Mouse (Mus musculus) ES-E14 (cell line): ENCODE measurements around the gene Mid1ip1. TPM values are rescaled to one million over a fixed set of nuclear protein-coding genes. Genes with fewer than 3 reads are reported as not detected.

ENCODE experiments used
- DNase-seq: peaks from one replicate; pipeline ENCODE4 v3.0.0-alpha.2; 2013; ENCODE audit warnings: low read depth, low spot score
- H3K27ac ChIP-seq: 2 replicates; pipeline ENCODE4 v1.5.1; 2012; ENCODE audit warnings: low read depth, mild to moderate bottlenecking, low read length, moderate library complexity, mixed read lengths; ENCODE audit not compliant: poor library complexity, insufficient read depth, severe bottlenecking
- H3K36me3 ChIP-seq: 2 replicates; pipeline ENCODE4 v1.6.1; 2012; ENCODE audit warnings: mild to moderate bottlenecking, low read length, moderate library complexity, mixed read lengths; ENCODE audit not compliant: control insufficient read depth, poor library complexity, insufficient read depth, severe bottlenecking
- H3K4me1 ChIP-seq, 2 experiments: fragments of 150-350 bp in 1 of 2; sonication (generic) in 1 of 2; 2 replicates each; pipeline ENCODE4 v1.6.1; 2012; ENCODE audit warnings: low read length in 2 of 2, mild to moderate bottlenecking in 1 of 2, mixed read lengths in 1 of 2; ENCODE audit not compliant: control insufficient read depth in 2 of 2, insufficient read depth in 2 of 2, poor library complexity in 1 of 2
- H3K4me3 ChIP-seq, 2 experiments: fragments of 150-350 bp in 1 of 2; sonication (generic) in 1 of 2; 2 replicates each; pipeline ENCODE4 v1.5.1; 2012; ENCODE audit warnings: low read length in 2 of 2, low read depth in 1 of 2, mild to moderate bottlenecking in 1 of 2, mixed read lengths in 1 of 2; ENCODE audit not compliant: insufficient read depth in 1 of 2, poor library complexity in 1 of 2, severe bottlenecking in 1 of 2
- H3K9ac ChIP-seq: 2 replicates; pipeline ENCODE4 v1.6.1; 2012; ENCODE audit warnings: low read depth, mild to moderate bottlenecking, low read length, mixed read lengths; ENCODE audit not compliant: poor library complexity, insufficient read depth, severe bottlenecking
- H3K9me3 ChIP-seq: fragments of 150-350 bp; sonication (generic); 2 replicates; pipeline ENCODE4 v1.6.1; 2012; ENCODE audit warnings: low read depth, mild to moderate bottlenecking, low read length; ENCODE audit not compliant: control insufficient read depth, insufficient read depth
- CHD2 ChIP-seq: IDR thresholded peaks from 2 replicates; pipeline ENCODE4 v1.6.1; 2014; ENCODE audit warnings: mild to moderate bottlenecking, low read depth, low read length, inconsistent platforms
- HCFC1 ChIP-seq: IDR thresholded peaks from 2 replicates; pipeline ENCODE4 v1.6.1; 2012; ENCODE audit warnings: low read length, inconsistent platforms, borderline replicate concordance; ENCODE audit not compliant: insufficient read depth
- MAFK ChIP-seq: IDR thresholded peaks from 2 replicates; pipeline ENCODE4 v1.6.1; 2014; ENCODE audit warnings: mild to moderate bottlenecking, low read depth, low read length, inconsistent platforms; ENCODE audit not compliant: insufficient read depth
- ZC3H11A ChIP-seq: IDR thresholded peaks from 2 replicates; pipeline ENCODE4 v1.6.1; 2012; ENCODE audit warnings: low read depth, mild to moderate bottlenecking, inconsistent platforms, low read length, borderline replicate concordance
- ZNF384 ChIP-seq: IDR thresholded peaks from 2 replicates; pipeline ENCODE4 v1.6.1; 2012; ENCODE audit warnings: low read depth, low read length, inconsistent platforms
- in situ Hi-C, 2 experiments: fragments of 600-800 bp; cut with MboI; formaldehyde crosslinking; loops; one replicate each; pipeline ENCODE4 v1.15.1; 2025; ENCODE audit warnings: low sequenced_read_pairs in 2 of 2, inconsistent platforms in 1 of 2; ENCODE audit not compliant: unreplicated experiment in 2 of 2
- total RNA-seq: library from RNA; depleted of rRNA; stranded (reverse); fragments of 300-350 nt; gene quantifications from 2 replicates; pipeline ENCODE4 v1.2.3, GENCODE M21; 2012

The Mid1ip1 gene
- total RNA-seq, 1 experiment, result 15.2 TPM

GRCm38 (mm10) chrX:10724571-10724970 lies 9.8 kb downstream of the Mid1ip1 start:
- in situ Hi-C loops, result no loop called here

GRCm38 (mm10) chrX:10729488-10729887 lies 14.7 kb downstream of the Mid1ip1 start:
- TF ChIP-seq HCFC1 (no peak), CHD2 (no peak), ZNF384 (no peak), ZC3H11A (no peak), MAFK (no peak)
- in situ Hi-C loops, result no loop called here
- DNase-seq, result no peak
- Histone ChIP-seq H3K36me3 (no peaks in the 10 kb centered on the region), H3K9me3 (no peaks in the 10 kb centered on the region), H3K4me3 (no peak overlapping the region), H3K9ac (no peak overlapping the region), H3K4me1 (peaks cover 0 to 3% of the 10 kb centered on the region in 2 experiments; a peak in 1 of 4 replicates), H3K27ac (no peak overlapping the region)

More at GRCm38 (mm10) chrX:10724571-10724970, 9.8 kb downstream of the Mid1ip1 start:
- DNase-seq, result no peak
- no peak for TF ChIP-seq ZC3H11A
- TF ChIP-seq MAFK, result no peak
- TF ChIP-seq HCFC1, result no peak
- TF ChIP-seq CHD2, result no peak
- TF ChIP-seq ZNF384, result no peak
- no peaks in the 10 kb centered on the region for H3K36me3 ChIP-seq
- H3K4me1 ChIP-seq, result peaks cover 0 to 3% of the 10 kb centered on the region in 2 experiments; a peak in 1 of 4 replicates
- H3K9ac ChIP-seq, result no peak overlapping the region
- no peaks in the 10 kb centered on the region for H3K9me3 ChIP-seq
- no peak overlapping the region for H3K4me3 ChIP-seq
- H3K27ac ChIP-seq, result no peak overlapping the region

GRCm38 (mm10) chrX:10734453-10734852 lies 19.6 kb downstream of the Mid1ip1 start:
- no peak for TF ChIP-seq HCFC1
- no peak for TF ChIP-seq ZNF384
- TF ChIP-seq CHD2, result no peak
- no peak for TF ChIP-seq MAFK
- no peak for TF ChIP-seq ZC3H11A
- no peak for DNase-seq
- Histone ChIP-seq H3K9ac (no peak overlapping the region), H3K4me3 (no peak overlapping the region), H3K9me3 (no peaks in the 10 kb centered on the region), H3K36me3 (no peaks in the 10 kb centered on the region), H3K4me1 (no peaks in the 10 kb centered on the region), H3K27ac (no peak overlapping the region)
- in situ Hi-C loops, result no loop called here

GRCm38 (mm10) chrX:10734874-10735273 lies 20.1 kb downstream of the Mid1ip1 start:
- Histone ChIP-seq H3K4me3 (no peak overlapping the region), H3K36me3 (no peaks in the 10 kb centered on the region), H3K27ac (no peak overlapping the region), H3K9me3 (no peaks in the 10 kb centered on the region), H3K4me1 (no peaks in the 10 kb centered on the region), H3K9ac (no peak overlapping the region)
- no peak for DNase-seq
- TF ChIP-seq CHD2 (no peak), MAFK (no peak), HCFC1 (no peak), ZC3H11A (no peak), ZNF384 (no peak)
- in situ Hi-C loops, result no loop called here

GRCm38 (mm10) chrX:10758866-10759265 lies 44.1 kb downstream of the Mid1ip1 start:
- H3K27ac ChIP-seq, result no peak overlapping the region
- DNase-seq, result no peak
- no peak overlapping the region for H3K9ac ChIP-seq
- no peaks in the 10 kb centered on the region for H3K4me1 ChIP-seq
- TF ChIP-seq ZNF384 (no peak), CHD2 (no peak), ZC3H11A (no peak), MAFK (no peak), HCFC1 (no peak)
- in situ Hi-C loops, result no loop called here
- H3K36me3 ChIP-seq, result no peaks in the 10 kb centered on the region
- H3K9me3 ChIP-seq, result no peaks in the 10 kb centered on the region
- H3K4me3 ChIP-seq, result no peak overlapping the region
